In genomic region chr1:37510193-37510592, GRCm38 (mm10) we compare ENCODE assay signal across 23 mouse cellular contexts. TPM values are rescaled to one million over a fixed set of nuclear protein-coding genes. Genes with fewer than 3 reads are reported as not detected.
A peak's percentile ranks its signal among the peaks of the same experiment; 100 is the strongest.
DNase-seq lines count a peak whose midpoint lies in the region; ATAC-seq and TF ChIP-seq lines count a peak whose summit lies in the region.
"Had no signal": no experiment of that assay in that cellular context is flagged by ENCODE, and none has a peak within 500 bp of the region (broad histone marks: within the 10 kb centered on the region; RNA-seq: fewer than 3 reads in every experiment).

No protein-coding gene starts in this region.

- H3K27ac ChIP-seq in kidney, postnatal 0 days, result no peak overlapping the region
- H3K27ac ChIP-seq in kidney, embryonic 16.5 days (ENCODE audit: low read length), result no peak overlapping the region
- peak overlapping the region; percentile 35; the same call in 1 of the 2 replicates for H3K27ac ChIP-seq in intestine, embryonic 16.5 days (ENCODE audit: low read length)
- H3K27ac ChIP-seq: forebrain, embryonic 10.5 days; hindbrain, embryonic 14.5 days; limb, embryonic 13.5 days; liver, embryonic 13.5 days; midbrain, embryonic 12.5 days; neural tube, embryonic 12.5 days had no signal

- H3K4me3 ChIP-seq in kidney, postnatal 0 days (replicated peaks; ENCODE audit: low read depth, low read length), result no peak overlapping the region
- H3K4me3 ChIP-seq in kidney, embryonic 16.5 days (ENCODE audit: low read length), result no peak overlapping the region
- H3K4me3 ChIP-seq in intestine, embryonic 16.5 days (ENCODE audit: low read length), result no peak overlapping the region
- H3K4me3 ChIP-seq: forebrain, embryonic 10.5 days; limb, embryonic 13.5 days; liver, embryonic 13.5 days; midbrain, embryonic 12.5 days; neural tube, embryonic 12.5 days had no signal

- H3K4me2 ChIP-seq in kidney, postnatal 0 days (ENCODE audit: low read length), result no peak overlapping the region
- no peak overlapping the region for H3K4me2 ChIP-seq in kidney, embryonic 16.5 days (replicated peaks; ENCODE audit: low read depth, low read length)
- no peak overlapping the region for H3K4me2 ChIP-seq in intestine, embryonic 16.5 days (ENCODE audit: low read depth, low read length)
- H3K4me2 ChIP-seq: heart, embryonic 11.5 days; hindbrain, embryonic 14.5 days; limb, embryonic 13.5 days; liver, embryonic 13.5 days; lung, embryonic 14.5 days; midbrain, embryonic 12.5 days; neural tube, embryonic 12.5 days had no signal

- no peak overlapping the region for H3K9ac ChIP-seq in kidney, postnatal 0 days (ENCODE audit: low read depth, low read length)
- H3K9ac ChIP-seq in kidney, embryonic 16.5 days (replicated peaks; ENCODE audit: low read length), result no peak overlapping the region
- no peak overlapping the region for H3K9ac ChIP-seq in intestine, embryonic 16.5 days (ENCODE audit: low read depth, low read length)
- H3K9ac ChIP-seq: forebrain, postnatal 0 days; hindbrain, embryonic 14.5 days; limb, embryonic 13.5 days; liver, embryonic 13.5 days; lung, embryonic 14.5 days; midbrain, embryonic 12.5 days; neural tube, embryonic 12.5 days had no signal

- peak; percentile 58 for ATAC-seq in kidney, postnatal 0 days (replicated peaks; ENCODE audit: low FRiP score, low read depth)
- no peak for ATAC-seq in kidney, embryonic 16.5 days (ENCODE audit: low FRiP score, low TSS enrichment)
- ATAC-seq in intestine, embryonic 16.5 days, result peak; percentile 62
- no peak for ATAC-seq in cerebellum, adult (ENCODE audit: insufficient number of reproducible peaks, low FRiP score, low TSS enrichment)
- ATAC-seq: forebrain, postnatal 0 days; Patski had no signal

- H3K4me1 ChIP-seq in kidney, postnatal 0 days (replicated peaks; ENCODE audit: insufficient read depth, low read length), result peaks cover 17% of the 10 kb centered on the region
- peaks cover 17% of the 10 kb centered on the region for H3K4me1 ChIP-seq in kidney, embryonic 16.5 days (ENCODE audit: insufficient read depth, low read length)
- peaks cover 27% of the 10 kb centered on the region for H3K4me1 ChIP-seq in intestine, embryonic 16.5 days (ENCODE audit: control insufficient read depth, insufficient read depth, low read length)
- H3K4me1 ChIP-seq: neural tube, embryonic 12.5 days had no signal

- H3K36me3 ChIP-seq in kidney, postnatal 0 days (ENCODE audit: insufficient read depth, low read length), result no peaks in the 10 kb centered on the region
- no peaks in the 10 kb centered on the region for H3K36me3 ChIP-seq in kidney, embryonic 16.5 days (ENCODE audit: insufficient read depth, low read length)
- H3K36me3 ChIP-seq in intestine, embryonic 16.5 days (ENCODE audit: control insufficient read depth, insufficient read depth, low read length), result 0 out of 2 replicates have a peak, but pooled peaks cover 2% of the 10 kb centered on the region
- H3K36me3 ChIP-seq: forebrain, embryonic 10.5 days; liver, embryonic 13.5 days; midbrain, embryonic 12.5 days; neural tube, embryonic 12.5 days had no signal

- no peak for DNase-seq in kidney, postnatal 0 days (ENCODE audit: low spot score)
- peak; percentile 64 for DNase-seq in R1 (ENCODE audit: low read depth, low spot score)
- DNase-seq in thymus, postnatal 14 days, result peak; percentile 76
- no peak for DNase-seq in c-Kit-positive CD71-positive TER-119-positive erythroid progenitor cells, embryonic 14.5 days (ENCODE audit: low spot score)
- DNase-seq: adrenal gland, postnatal 25 days; cerebellum, adult 2 months; forebrain, postnatal 0 days; kidney, postnatal 4 days; layer of hippocampus, adult 9-11 months; liver, embryonic 13.5 days; lung, embryonic 14.5 days; lung, postnatal 4 days; right cerebral cortex, postnatal 4 days had no signal

- H3K27me3 ChIP-seq in kidney, postnatal 0 days (ENCODE audit: insufficient read depth, low read length), result no peaks in the 10 kb centered on the region
- H3K27me3 ChIP-seq in kidney, embryonic 16.5 days (ENCODE audit: insufficient read depth, low read length), result no peaks in the 10 kb centered on the region
- no peaks in the 10 kb centered on the region for H3K27me3 ChIP-seq in intestine, embryonic 16.5 days (replicated peaks; ENCODE audit: control insufficient read depth, insufficient read depth, low read length)
- H3K27me3 ChIP-seq: limb, embryonic 13.5 days; liver, embryonic 13.5 days; neural tube, embryonic 12.5 days; Patski had no signal

- peaks cover 5% of the 10 kb centered on the region for H3K9me3 ChIP-seq in kidney, postnatal 0 days (replicated peaks; ENCODE audit: low read length)
- peaks cover 8% of the 10 kb centered on the region for H3K9me3 ChIP-seq in kidney, embryonic 16.5 days (ENCODE audit: low read length)
- H3K9me3 ChIP-seq in intestine, embryonic 16.5 days (ENCODE audit: control insufficient read depth, low read length), result no peaks in the 10 kb centered on the region
- H3K9me3 ChIP-seq: liver, embryonic 13.5 days; midbrain, embryonic 12.5 days had no signal

- 70% methylated on average over 3 of the region's 3 CpGs for WGBS in kidney, postnatal 0 days
- WGBS in kidney, embryonic 16.5 days, result 67% methylated on average over 3 of the region's 3 CpGs
- 68% methylated on average over 3 of the region's 3 CpGs for whole genome bisulfite sequencing in intestine, embryonic 16.5 days

- TF ChIP-seq CTCF in kidney, postnatal 0 days (IDR thresholded peaks at IDR 0.05; ENCODE audit: low read depth), result no peak

RNA-seq across cellular contexts. Expression of gene Mgat4a, which starts 30.6 kb away (rescaled TPM):
- polyA plus RNA-seq in kidney, postnatal 0 days (2015; fragmentation: Nextera tagmentation; extraction: Ambion mirVana), result 6.9 and 8.3 TPM in 2 replicates
- polyA plus RNA-seq in kidney, embryonic 16.5 days (2015; fragmentation: Nextera tagmentation; extraction: Ambion mirVana), result 6.7 and 8.3 TPM in 2 replicates
- 48.7 and 50.1 TPM in 2 replicates for polyA plus RNA-seq in intestine, embryonic 16.5 days (2015; fragmentation: Nextera tagmentation; extraction: Ambion mirVana)

Comparison
In these comparisons a context has a peak if more than half of its experiments do, and no peak if none do; other contexts are left out.
1. ATAC-seq: peak in kidney, postnatal 0 days (single experiment) and intestine, embryonic 16.5 days (single experiment); none in kidney, embryonic 16.5 days (single experiment) and cerebellum, adult (single experiment).
2. DNase-seq: peak in R1 (single experiment) and thymus, postnatal 14 days (single experiment); none in kidney, postnatal 0 days (single experiment) and c-Kit-positive CD71-positive TER-119-positive erythroid progenitor cells, embryonic 14.5 days (single experiment).